Comparison of ENCODE assay signal across 8 mouse cellular contexts in the genomic region with DNA sequence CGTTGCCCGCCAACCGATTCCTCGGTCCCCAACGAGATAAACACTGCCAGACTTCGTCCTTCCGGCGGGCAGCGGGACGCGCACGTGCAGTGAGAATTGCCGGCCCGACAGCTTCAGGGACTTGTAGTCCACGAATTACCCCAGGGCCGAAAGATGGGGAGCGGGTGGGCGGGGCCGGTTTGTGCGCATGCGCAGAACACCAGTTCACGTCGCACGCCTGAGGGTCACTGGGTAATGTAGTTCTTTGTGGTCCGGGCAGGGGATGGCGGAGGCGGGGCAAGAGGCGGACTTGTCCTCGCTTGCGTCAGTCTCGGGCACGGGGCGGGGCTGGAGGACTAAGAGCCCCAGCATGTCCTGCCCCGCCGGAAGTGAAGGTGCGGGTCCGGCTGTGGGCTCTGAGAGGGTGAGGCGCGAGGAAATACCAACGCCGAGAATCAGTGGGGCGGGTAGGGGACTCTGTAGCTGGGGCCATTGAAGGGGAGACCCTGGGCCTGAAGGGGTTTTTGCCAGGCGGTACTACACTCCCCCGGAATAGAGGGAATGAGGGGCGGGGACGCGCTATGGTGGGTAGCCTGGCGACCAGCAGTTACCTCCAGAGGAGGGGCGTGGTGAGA. TPM values are rescaled to one million over a fixed set of nuclear protein-coding genes. Genes with fewer than 3 reads are reported as not detected.
DNase-seq lines count a peak whose midpoint lies in the region; ATAC-seq lines count a peak whose summit lies in the region.

A gene (minus strand): TSS at position 155 of the 614 bp plus-strand sequence.

- H3K27me3 ChIP-seq in hindbrain, embryonic 14.5 days (ENCODE audit: control insufficient read depth, insufficient read depth, low read length) = no peaks in the 10 kb centered on the region

- H3K27ac ChIP-seq in hindbrain, embryonic 14.5 days = peak within 1 kb of the TSS; percentile 84

- H3K9ac ChIP-seq in hindbrain, embryonic 14.5 days = peak within 1 kb of the TSS; percentile 75

- peak within 1 kb of the TSS; percentile 91 for H3K4me3 ChIP-seq in hindbrain, embryonic 14.5 days (replicated peaks; ENCODE audit: low read length)

- peak; percentile 100 for DNase-seq in R1 (ENCODE audit: low read depth, low spot score)
- DNase-seq in cerebellum, postnatal 25 days = peak; percentile 96 to 99
- peak; percentile 83 to 93 for DNase-seq in frontal cortex, postnatal 25 days (ENCODE audit: low spot score in 2 of 2)
- DNase-seq in hindbrain, embryonic 14.5 days (ENCODE audit: low spot score) = peak; percentile 96
- peak; percentile 94 to 95 for DNase-seq in layer of hippocampus, postnatal 36 days
- DNase-seq in lung, postnatal 36 days = peak; percentile 99
- DNase-seq in retina, postnatal 1 day = peak; percentile 99
- DNase-seq in urinary bladder, adult 18-20 months (ENCODE audit: low spot score in 2 of 2) = peak; percentile 88 to 96

- peak; percentile 97 for ATAC-seq in hindbrain, embryonic 14.5 days (ENCODE audit: low FRiP score)

- H3K9me3 ChIP-seq in hindbrain, embryonic 14.5 days (ENCODE audit: control insufficient read depth, low read length) = no peaks in the 10 kb centered on the region

- peaks cover 55% of the 10 kb centered on the region for H3K36me3 ChIP-seq in hindbrain, embryonic 14.5 days (replicated peaks; ENCODE audit: control insufficient read depth, insufficient read depth)

- peaks cover 22% of the 10 kb centered on the region for H3K4me1 ChIP-seq in hindbrain, embryonic 14.5 days (replicated peaks; ENCODE audit: control insufficient read depth, insufficient read depth, low read length)

- peak within 1 kb of the TSS; percentile 91 for H3K4me2 ChIP-seq in hindbrain, embryonic 14.5 days (replicated peaks)

- under 1% methylated on average over 49 of the region's 49 CpGs for WGBS in hindbrain, embryonic 14.5 days

RNA-seq across cellular contexts. Expression of the gene that starts here (rescaled TPM):
- polyA plus RNA-seq in hindbrain, embryonic 14.5 days (2014; fragmentation: Nextera tagmentation; extraction: Ambion mirVana) = 154 and 155 TPM in 2 replicates
- 100 to 1,000 TPM; 166 to 167 TPM for total RNA-seq in layer of hippocampus, postnatal 36 days (2021)

Comparison
In these comparisons a context has a peak if more than half of its experiments do, and no peak if none do; other contexts are left out.
1. Peak in every context shown above with its lines: DNase-seq, ATAC-seq, H3K4me3 ChIP-seq and H3K27ac ChIP-seq.